Mouse (Mus musculus): ENCODE measurements around the gene Epb41l1. TPM values are rescaled to one million over a fixed set of nuclear protein-coding genes. Genes with fewer than 3 reads are reported as not detected.

Epb41l1 gene
- polyA plus RNA-seq, 1 experiment from 2014 or later = 4.0 TPM

GRCm38 (mm10) chr2:156430326-156430725 lies 9.6 kb downstream of the Epb41l1 start:
- ATAC-seq (ENCODE audit: low read depth) (peak; percentile 27; the same call in 1 of the 2 replicates), DNase-seq (ENCODE audit: low spot score) (peak; percentile 65)
- H3K4me1 ChIP-seq (ENCODE audit: control insufficient read depth, insufficient read depth, low read length) = peaks cover 21% of the 10 kb centered on the region
- H3K36me3 ChIP-seq (ENCODE audit: control insufficient read depth, insufficient read depth, low read length) = no peaks in the 10 kb centered on the region
- WGBS = 10% methylated on average over 4 of the region's 4 CpGs
- H3K27ac ChIP-seq (replicated peaks; ENCODE audit: low read depth, low read length) = peak overlapping the region; percentile 46; the same call in 1 of the 2 replicates
- no peak overlapping the region for H3K4me3 ChIP-seq (ENCODE audit: low read depth, low read length)
- H3K27me3 ChIP-seq (replicated peaks; ENCODE audit: control insufficient read depth, insufficient read depth, low read length) = no peaks in the 10 kb centered on the region
- no peak overlapping the region for H3K4me2 ChIP-seq (ENCODE audit: low read depth, low read length)
- no peaks in the 10 kb centered on the region for H3K9me3 ChIP-seq (ENCODE audit: control insufficient read depth, low read length)
- no peak overlapping the region for H3K9ac ChIP-seq (ENCODE audit: low read depth, low read length)

GRCm38 (mm10) chr2:156431409-156431808 lies 10.7 kb downstream of the Epb41l1 start:
- no peak for ATAC-seq (ENCODE audit: low read depth)
- no peaks in the 10 kb centered on the region for H3K9me3 ChIP-seq (ENCODE audit: control insufficient read depth, low read length)
- WGBS = 65% methylated on average over 6 of the region's 6 CpGs
- no peak overlapping the region for H3K4me3 ChIP-seq (ENCODE audit: low read depth, low read length)
- no peak overlapping the region for H3K9ac ChIP-seq (ENCODE audit: low read depth, low read length)
- no peak for DNase-seq (ENCODE audit: low spot score)
- peaks cover 21% of the 10 kb centered on the region for H3K4me1 ChIP-seq (ENCODE audit: control insufficient read depth, insufficient read depth, low read length)
- H3K4me2 ChIP-seq (ENCODE audit: low read depth, low read length) = no peak overlapping the region
- H3K27ac ChIP-seq (replicated peaks; ENCODE audit: low read depth, low read length) = no peak overlapping the region
- H3K36me3 ChIP-seq (ENCODE audit: control insufficient read depth, insufficient read depth, low read length) = no peaks in the 10 kb centered on the region
- H3K27me3 ChIP-seq (replicated peaks; ENCODE audit: control insufficient read depth, insufficient read depth, low read length) = no peaks in the 10 kb centered on the region

GRCm38 (mm10) chr2:156432086-156432485 lies 11.4 kb downstream of the Epb41l1 start:
- ATAC-seq (ENCODE audit: low read depth) = no peak
- Histone ChIP-seq H3K36me3 (ENCODE audit: control insufficient read depth, insufficient read depth, low read length) (no peaks in the 10 kb centered on the region), H3K9me3 (ENCODE audit: control insufficient read depth, low read length) (no peaks in the 10 kb centered on the region), H3K9ac (ENCODE audit: low read depth, low read length) (no peak overlapping the region), H3K4me3 (ENCODE audit: low read depth, low read length) (no peak overlapping the region), H3K4me2 (ENCODE audit: low read depth, low read length) (no peak overlapping the region), H3K27ac (replicated peaks; ENCODE audit: low read depth, low read length) (no peak overlapping the region), H3K4me1 (ENCODE audit: control insufficient read depth, insufficient read depth, low read length) (peaks cover 19% of the 10 kb centered on the region), H3K27me3 (replicated peaks; ENCODE audit: control insufficient read depth, insufficient read depth, low read length) (no peaks in the 10 kb centered on the region)
- 87% methylated on average over 3 of the region's 3 CpGs for WGBS
- no peak for DNase-seq (ENCODE audit: low spot score)

- Histone ChIP-seq H3K4me2 (ENCODE audit: low read depth, low read length) (no peak overlapping the region), H3K9ac (ENCODE audit: low read depth, low read length) (no peak overlapping the region; the same call in 1 of the 2 replicates), H3K9me3 (ENCODE audit: control insufficient read depth, low read length) (no peaks in the 10 kb centered on the region), H3K4me3 (ENCODE audit: low read depth, low read length) (no peak overlapping the region), H3K36me3 (ENCODE audit: control insufficient read depth, insufficient read depth, low read length) (no peaks in the 10 kb centered on the region), H3K27ac (replicated peaks; ENCODE audit: low read depth, low read length) (0 out of 2 replicates have a peak overlapping the region, but pooled peaks have one; percentile 28), H3K4me1 (ENCODE audit: control insufficient read depth, insufficient read depth, low read length) (peaks cover 19% of the 10 kb centered on the region), H3K27me3 (replicated peaks; ENCODE audit: control insufficient read depth, insufficient read depth, low read length) (no peaks in the 10 kb centered on the region)
- ATAC-seq (ENCODE audit: low read depth) (peak; percentile 36; the same call in 1 of the 2 replicates), DNase-seq (ENCODE audit: low spot score) (peak; percentile 62)
- 43% methylated on average over 9 of the region's 9 CpGs for WGBS
Observed at GRCm38 (mm10) chr2:156432874-156433868, 12.5 kb downstream of the Epb41l1 start.

- Histone ChIP-seq H3K27me3 (replicated peaks; ENCODE audit: control insufficient read depth, insufficient read depth, low read length) (no peaks in the 10 kb centered on the region), H3K36me3 (ENCODE audit: control insufficient read depth, insufficient read depth, low read length) (no peaks in the 10 kb centered on the region), H3K4me1 (ENCODE audit: control insufficient read depth, insufficient read depth, low read length) (peaks cover 9% of the 10 kb centered on the region), H3K9me3 (ENCODE audit: control insufficient read depth, low read length) (no peaks in the 10 kb centered on the region), H3K4me3 (ENCODE audit: low read depth, low read length) (no peak overlapping the region), H3K4me2 (ENCODE audit: low read depth, low read length) (no peak overlapping the region), H3K9ac (ENCODE audit: low read depth, low read length) (no peak overlapping the region), H3K27ac (replicated peaks; ENCODE audit: low read depth, low read length) (no peak overlapping the region)
- ATAC-seq (ENCODE audit: low read depth) (no peak), DNase-seq (ENCODE audit: low spot score) (no peak)
- 91% methylated on average over 11 of the region's 11 CpGs for WGBS
Observed at GRCm38 (mm10) chr2:156437637-156438036, 16.9 kb downstream of the Epb41l1 start.

- WGBS = 13% methylated on average over 11 of the region's 11 CpGs
- DNase-seq (ENCODE audit: low spot score) (peak; percentile 67), ATAC-seq (ENCODE audit: low read depth) (peak; percentile 76)
- Histone ChIP-seq H3K4me3 (ENCODE audit: low read depth, low read length) (no peak overlapping the region), H3K4me2 (ENCODE audit: low read depth, low read length) (no peak overlapping the region), H3K36me3 (ENCODE audit: control insufficient read depth, insufficient read depth, low read length) (0 out of 2 replicates have a peak, but pooled peaks cover under 1% of the 10 kb centered on the region), H3K9ac (ENCODE audit: low read depth, low read length) (no peak overlapping the region), H3K27me3 (replicated peaks; ENCODE audit: control insufficient read depth, insufficient read depth, low read length) (no peaks in the 10 kb centered on the region), H3K27ac (replicated peaks; ENCODE audit: low read depth, low read length) (peak overlapping the region; percentile 41), H3K4me1 (ENCODE audit: control insufficient read depth, insufficient read depth, low read length) (no peaks in the 10 kb centered on the region), H3K9me3 (ENCODE audit: control insufficient read depth, low read length) (no peaks in the 10 kb centered on the region)
Observed at GRCm38 (mm10) chr2:156439666-156440462, 19.2 kb downstream of the Epb41l1 start.

GRCm38 (mm10) chr2:156441909-156442308 lies 21.2 kb downstream of the Epb41l1 start:
- WGBS = 45% methylated on average over 6 of the region's 6 CpGs
- Histone ChIP-seq H3K27ac (replicated peaks; ENCODE audit: low read depth, low read length) (no peak overlapping the region), H3K4me1 (ENCODE audit: control insufficient read depth, insufficient read depth, low read length) (0 out of 2 replicates have a peak, but pooled peaks cover under 1% of the 10 kb centered on the region), H3K4me3 (ENCODE audit: low read depth, low read length) (no peak overlapping the region), H3K9me3 (ENCODE audit: control insufficient read depth, low read length) (no peaks in the 10 kb centered on the region), H3K36me3 (ENCODE audit: control insufficient read depth, insufficient read depth, low read length) (peaks cover 5% of the 10 kb centered on the region; the same call in 1 of the 2 replicates), H3K9ac (ENCODE audit: low read depth, low read length) (no peak overlapping the region), H3K27me3 (replicated peaks; ENCODE audit: control insufficient read depth, insufficient read depth, low read length) (no peaks in the 10 kb centered on the region), H3K4me2 (ENCODE audit: low read depth, low read length) (no peak overlapping the region)
- ATAC-seq (ENCODE audit: low read depth) (no peak), DNase-seq (ENCODE audit: low spot score) (no peak)

GRCm38 (mm10) chr2:156443323-156443722 lies 22.6 kb downstream of the Epb41l1 start:
- no peak for ATAC-seq (ENCODE audit: low read depth)
- Histone ChIP-seq H3K4me1 (ENCODE audit: control insufficient read depth, insufficient read depth, low read length) (0 out of 2 replicates have a peak, but pooled peaks cover 4% of the 10 kb centered on the region), H3K36me3 (ENCODE audit: control insufficient read depth, insufficient read depth, low read length) (peaks cover 5% of the 10 kb centered on the region; the same call in 1 of the 2 replicates), H3K9ac (ENCODE audit: low read depth, low read length) (no peak overlapping the region), H3K4me2 (ENCODE audit: low read depth, low read length) (no peak overlapping the region), H3K9me3 (ENCODE audit: control insufficient read depth, low read length) (no peaks in the 10 kb centered on the region), H3K4me3 (ENCODE audit: low read depth, low read length) (no peak overlapping the region), H3K27me3 (replicated peaks; ENCODE audit: control insufficient read depth, insufficient read depth, low read length) (no peaks in the 10 kb centered on the region), H3K27ac (replicated peaks; ENCODE audit: low read depth, low read length) (no peak overlapping the region)
- DNase-seq (ENCODE audit: low spot score) = no peak
- WGBS = 70% methylated on average over 1 of the region's 1 CpGs
